Mouse (Mus musculus): ENCODE data around the gene Pnkd.

GRCm38 (mm10) chr1:74361812-74362211, 77.1 kb downstream of the Pnkd start, which contains the start of gene Catip:
- TF ChIP-seq CTCF (IDR thresholded peaks at IDR 0.05; ENCODE audit: low read depth, low read length) (peak; percentile 31; the same call in 1 of the 2 replicates), POLR2A (IDR thresholded peaks at IDR 0.05; ENCODE audit: borderline replicate concordance, low read depth, low read length) (no peak)

Data from bone marrow macrophage, adult 2 months (primary cell).